Mouse (Mus musculus) CH12.LX (cell line): ENCODE measurements around the gene Gm3435. TPM values are rescaled to one million over a fixed set of nuclear protein-coding genes. Genes with fewer than 3 reads are reported as not detected.

Experiments
- DNase-seq: peaks from one replicate; pipeline ENCODE4 v3.0.0-alpha.2; 2013; ENCODE audit errors: extremely low read depth
- H3K27ac ChIP-seq: 2 replicates; pipeline ENCODE4 v1.5.1; 2012; ENCODE audit warnings: low read depth, mild to moderate bottlenecking, control low read depth, moderate library complexity; ENCODE audit not compliant: insufficient read depth
- H3K27me3 ChIP-seq: replicated peaks from 2 replicates; pipeline ENCODE3; 2012; ENCODE audit warnings: inconsistent platforms
- H3K36me3 ChIP-seq, 2 experiments: replicated peaks in 1 of 2; 2 replicates each; pipeline versions ENCODE3 to v1.6.1; 2012; ENCODE audit warnings: inconsistent platforms in 1 of 2, low read length in 1 of 2, mild to moderate bottlenecking in 1 of 2, mixed read lengths in 1 of 2, moderate library complexity in 1 of 2; ENCODE audit not compliant: control insufficient read depth in 1 of 2, insufficient read depth in 1 of 2
- H3K4me1 ChIP-seq, 2 experiments: 2 replicates each; pipeline ENCODE4 v1.6.1; 2012; ENCODE audit warnings: inconsistent platforms in 1 of 2, moderate library complexity in 1 of 2; ENCODE audit not compliant: insufficient read depth in 2 of 2, control insufficient read depth in 1 of 2
- H3K4me2 ChIP-seq: 2 replicates; pipeline ENCODE4 v1.6.1; 2012; ENCODE audit warnings: low read depth, mild to moderate bottlenecking, control low read depth; ENCODE audit not compliant: poor library complexity, insufficient read depth, severe bottlenecking
- H3K4me3 ChIP-seq, 3 experiments: fragments of 150-350 bp in 1 of 3; sonication (generic) in 1 of 3; replicated peaks in 1 of 3; 2 replicates each; pipeline versions ENCODE3 to v1.5.1; 2011 to 2012; ENCODE audit warnings: low read depth in 2 of 3, low read length in 2 of 3, mild to moderate bottlenecking in 2 of 3, moderate library complexity in 2 of 3, control low read depth in 1 of 3, improper control_type of control experiment in 1 of 3, inconsistent platforms in 1 of 3, mixed read lengths in 1 of 3; ENCODE audit not compliant: poor library complexity in 1 of 3
- H3K79me2 ChIP-seq: replicated peaks from 2 replicates; pipeline ENCODE4 v1.6.1; 2012; ENCODE audit warnings: mild to moderate bottlenecking, moderate library complexity; ENCODE audit not compliant: control insufficient read depth, poor library complexity, insufficient read depth, severe bottlenecking; ENCODE audit errors: extremely low read depth
- H3K9ac ChIP-seq: 2 replicates; pipeline ENCODE4 v1.6.1; 2012; ENCODE audit warnings: low read depth, mild to moderate bottlenecking, control low read depth, moderate library complexity; ENCODE audit not compliant: insufficient read depth
- H3K9me3 ChIP-seq: replicated peaks from 2 replicates; pipeline ENCODE3; 2012; ENCODE audit warnings: low read length, inconsistent platforms, mixed read lengths
- BHLHE40 ChIP-seq: IDR thresholded peaks from 2 replicates; pipeline ENCODE4 v1.6.1; 2011; ENCODE audit warnings: mild to moderate bottlenecking, low read depth, low read length, improper control_type of control experiment
- CHD2 ChIP-seq: IDR thresholded peaks from 2 replicates; pipeline ENCODE4 v1.6.1; 2011; ENCODE audit warnings: low read length, improper control_type of control experiment
- CTCF ChIP-seq, 2 experiments: IDR thresholded peaks in 1 of 2; conservative IDR thresholded peaks in 1 of 2; 2 replicates each; pipeline ENCODE4 v1.5.1; 2011 to 2012; ENCODE audit warnings: low read depth in 2 of 2, low read length in 2 of 2, improper control_type of control experiment in 1 of 2, inconsistent platforms in 1 of 2, mild to moderate bottlenecking in 1 of 2, moderate library complexity in 1 of 2
- E2F4 ChIP-seq: IDR thresholded peaks from 2 replicates; pipeline ENCODE4 v1.6.1; 2011; ENCODE audit warnings: low read depth, low read length, improper control_type of control experiment; ENCODE audit not compliant: insufficient replicate concordance
- ELF1 ChIP-seq: IDR thresholded peaks from 2 replicates; pipeline ENCODE4 v1.6.1; 2014; ENCODE audit warnings: low read depth, mild to moderate bottlenecking, inconsistent platforms, low read length, improper control_type of control experiment
- GABPA ChIP-seq: IDR thresholded peaks from 2 replicates; pipeline ENCODE4 v1.6.1; 2012; ENCODE audit warnings: low read depth, low read length, improper control_type of control experiment, inconsistent platforms; ENCODE audit not compliant: insufficient replicate concordance
- MAFK ChIP-seq: IDR thresholded peaks from 2 replicates; pipeline ENCODE4 v1.6.1; 2011; ENCODE audit warnings: low read length, improper control_type of control experiment; ENCODE audit not compliant: insufficient replicate concordance
- MAZ ChIP-seq: IDR thresholded peaks from 2 replicates; pipeline ENCODE4 v1.6.1; 2012; ENCODE audit warnings: low read depth, mild to moderate bottlenecking, inconsistent platforms, low read length, improper control_type of control experiment, moderate library complexity
- MYC ChIP-seq: IDR thresholded peaks from 2 replicates; pipeline ENCODE4 v1.6.1; 2011; ENCODE audit warnings: low read depth, mild to moderate bottlenecking, improper control_type of control experiment, low read length
- NRF1 ChIP-seq: IDR thresholded peaks from 2 replicates; pipeline ENCODE4 v1.6.1; 2014; ENCODE audit warnings: low read depth, mild to moderate bottlenecking, inconsistent platforms, low read length, improper control_type of control experiment, moderate library complexity
- PAX5 ChIP-seq: IDR thresholded peaks from 2 replicates; pipeline ENCODE4 v1.6.1; 2012; ENCODE audit warnings: low read length, inconsistent platforms, mixed read lengths
- POLR2A ChIP-seq: IDR thresholded peaks from 2 replicates; pipeline ENCODE4 v1.6.1; 2011; ENCODE audit warnings: low read depth, mild to moderate bottlenecking, improper control_type of control experiment, low read length
- RAD21 ChIP-seq: IDR thresholded peaks from 2 replicates; pipeline ENCODE4 v1.6.1; 2011; ENCODE audit warnings: low read depth, mild to moderate bottlenecking, low read length, improper control_type of control experiment, moderate library complexity
- SIN3A ChIP-seq: IDR thresholded peaks from 2 replicates; pipeline ENCODE4 v1.6.1; 2012; ENCODE audit warnings: low read length, improper control_type of control experiment, inconsistent platforms
- SMC3 ChIP-seq: IDR thresholded peaks from 2 replicates; pipeline ENCODE4 v1.6.1; 2011; ENCODE audit warnings: low read depth, low read length, improper control_type of control experiment
- TBP ChIP-seq: conservative IDR thresholded peaks from 2 replicates; pipeline ENCODE4 v1.6.1; 2011; ENCODE audit warnings: low read depth, low read length, improper control_type of control experiment
- UBTF ChIP-seq: IDR thresholded peaks from 2 replicates; pipeline ENCODE4 v1.6.1; 2012; ENCODE audit warnings: low read depth, mild to moderate bottlenecking, inconsistent platforms, low read length, improper control_type of control experiment, moderate library complexity
- USF1 ChIP-seq: IDR thresholded peaks from 2 replicates; pipeline ENCODE4 v1.6.1; 2014; ENCODE audit warnings: low read depth, mild to moderate bottlenecking, inconsistent platforms, low read length, improper control_type of control experiment
- dilution Hi-C: fragments of 300-500 bp; cut with MboI; formaldehyde crosslinking; loops from 2 replicates; pipeline ENCODE4 v1.14.3; 2020; ENCODE audit warnings: low sequenced_read_pairs; ENCODE audit not compliant: extremely low pct_unique_long_range_greater_than_20kb, extremely low pct_ligation_motif_present
- in situ Hi-C: fragments of 300-500 bp; cut with MboI; formaldehyde crosslinking; loops from 3 replicates; pipeline ENCODE4 v1.14.3; 2019; ENCODE audit warnings: low sequenced_read_pairs, low pct_ligation_motif_present, low pct_unique_long_range_greater_than_20kb, mixed read lengths
- polyA plus RNA-seq: library from polyadenylated mRNA; unstranded; fragments of >175 nt; gene quantifications from 2 replicates; pipeline ENCODE4 v1.2.1, GENCODE M21; 2012; ENCODE audit warnings: low read depth; ENCODE audit not compliant: insufficient read length
- total RNA-seq, 2 experiments: library from RNA; depleted of rRNA; stranded (reverse); fragments of 300-350 nt in 1 of 2; fragments of >200 nt in 1 of 2; gene quantifications; 2 replicates each; pipeline ENCODE4 v1.2.3; 2012 to 2014

The Gm3435 gene
- total and polyA plus RNA-seq, 3 experiments: 2.3 to 9.4 (median 4.3) TPM

- in situ Hi-C loops: no loop called here
- Histone ChIP-seq H3K4me3 (no peak overlapping the region), H3K4me1 (no peaks in the 10 kb centered on the region), H3K9ac (no peak overlapping the region), H3K27me3 (no peaks in the 10 kb centered on the region), H3K79me2 (no peaks in the 10 kb centered on the region), H3K36me3 (peaks cover 41 to 74% of the 10 kb centered on the region in 2 experiments), H3K27ac (no peak overlapping the region), H3K4me2 (no peak overlapping the region), H3K9me3 (no peaks in the 10 kb centered on the region)
- DNase-seq: peak; percentile 33
- TF ChIP-seq SMC3 (peak; percentile 62), RAD21 (peak; percentile 81), CTCF (conservative IDR thresholded peaks at IDR 0.05 in 1 of 2, IDR thresholded peaks at IDR 0.05 in 1 of 2; ENCODE audit: low read depth in 2 of 2, low read length in 2 of 2) (peak; percentile 51 to 72), MYC (no peak)
- dilution Hi-C loops: no loop called here
Observed at GRCm38 (mm10) chr17:15065391-15066024, 55.5 kb downstream of the Gm3435 start.

- H3K27ac ChIP-seq: no peak overlapping the region
- H3K4me3 ChIP-seq: no peak overlapping the region
- in situ Hi-C loops: no loop called here
- dilution Hi-C loops: no loop called here
- H3K9me3 ChIP-seq: no peaks in the 10 kb centered on the region
- no peaks in the 10 kb centered on the region for H3K4me1 ChIP-seq
- no peak overlapping the region for H3K9ac ChIP-seq
- H3K4me2 ChIP-seq: no peak overlapping the region
- no peaks in the 10 kb centered on the region for H3K79me2 ChIP-seq
- no peak for TF ChIP-seq SIN3A
- no peak for TF ChIP-seq POLR2A
- TF ChIP-seq TBP: no peak
- TF ChIP-seq GABPA: no peak
- no peak for TF ChIP-seq E2F4
- no peak for TF ChIP-seq MAFK
- TF ChIP-seq CHD2: no peak
- TF ChIP-seq BHLHE40: no peak
- no peak for TF ChIP-seq PAX5
- TF ChIP-seq UBTF: no peak
- no peak for TF ChIP-seq ELF1
- TF ChIP-seq NRF1: no peak
- no peak for TF ChIP-seq USF1
- no peak for TF ChIP-seq CTCF (conservative IDR thresholded peaks at IDR 0.05 in 1 of 2, IDR thresholded peaks at IDR 0.05 in 1 of 2; ENCODE audit: low read depth in 2 of 2, low read length in 2 of 2)
- TF ChIP-seq MAZ: no peak
- H3K27me3 ChIP-seq: no peaks in the 10 kb centered on the region
- peak; percentile 6 for DNase-seq
- peaks cover 37 to 69% of the 10 kb centered on the region in 2 experiments for H3K36me3 ChIP-seq
Observed at GRCm38 (mm10) chr17:15066066-15066465, 56.1 kb downstream of the Gm3435 start.
